Mouse (Mus musculus) hindlimb bud, embryonic 11.5 days (tissue): ENCODE measurements around the gene Olfr714.
A peak's percentile ranks its signal among the peaks of the same experiment; 100 is the strongest.
"Not testable (repeated sequence)": the region's sequence is repeated elsewhere in the genome, so short reads cannot be mapped to it uniquely, and the experiment has no call there.

Source experiments
- DNase-seq: peaks from one replicate; pipeline ENCODE4 v3.0.0-alpha.2; 2012; ENCODE audit warnings: low read depth, low spot score; ENCODE audit errors: extremely low spot score

Gene Olfr714

GRCm38 (mm10) chr7:107070681-107071080, at the start of gene Olfr714:
Gene Olfr714, plus strand, starts transcription at chr7:107070981.
- DNase-seq = no peak

DNA sequence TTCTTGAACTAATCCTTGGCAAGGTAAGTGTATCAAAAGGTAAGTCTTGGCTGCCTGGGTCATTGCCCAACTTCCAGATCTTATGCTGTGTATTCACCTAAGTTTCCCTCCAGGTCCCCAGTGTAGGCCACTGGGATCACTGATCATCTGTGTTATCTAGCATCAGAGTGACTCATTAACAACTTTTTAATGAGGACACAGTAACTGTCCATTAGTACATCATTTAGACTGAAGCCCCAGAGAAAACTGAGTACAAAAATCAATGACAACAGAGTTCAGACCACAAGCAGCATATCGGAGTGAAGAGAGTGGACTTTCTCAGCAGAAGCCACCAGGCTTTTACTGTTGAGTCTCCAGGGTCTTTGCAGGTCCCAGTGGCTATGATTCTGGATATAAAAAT, 39.9 kb upstream of the Olfr714 start, which contains the start of gene Olfr713:
TSS of gene Olfr713 (plus strand) at position 301 of the 400 bp plus-strand sequence.
- no peak for DNase-seq

DNA sequence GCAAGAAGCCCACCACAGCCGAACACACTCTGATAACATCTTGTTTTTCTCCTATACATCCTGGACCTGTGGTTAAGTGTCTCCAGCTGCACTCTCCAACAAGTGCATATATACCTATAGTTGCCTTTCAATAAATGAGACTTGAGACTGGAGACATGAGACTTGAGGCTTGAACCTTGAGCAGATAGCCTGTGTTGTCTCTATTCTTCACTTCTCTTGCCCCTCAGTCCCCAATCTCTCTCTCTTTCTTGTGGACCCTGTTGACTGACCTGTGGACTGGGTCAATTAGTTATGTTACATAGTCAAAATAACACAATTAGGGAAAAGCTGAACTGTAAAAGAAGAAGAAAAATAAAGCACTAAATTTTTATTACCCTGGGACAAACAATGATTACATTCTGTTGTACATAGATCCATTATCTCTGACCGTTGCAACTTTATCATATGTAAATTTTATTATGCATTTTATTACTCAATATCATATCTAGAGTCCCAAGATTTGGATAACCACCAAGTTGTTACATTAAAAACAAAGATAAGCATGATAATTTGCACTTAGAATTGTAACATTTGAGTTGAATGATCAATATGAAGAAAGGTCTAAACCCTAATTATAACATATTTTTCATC, 30.7 kb upstream of the Olfr714 start:
- no peak for DNase-seq

- DNase-seq = no peak
Measured at GRCm38 (mm10) chr7:107043136-107043535, 27.6 kb upstream of the Olfr714 start.

GRCm38 (mm10) chr7:107044407-107044806, 26.4 kb upstream of the Olfr714 start:
- DNase-seq = no peak

DNA sequence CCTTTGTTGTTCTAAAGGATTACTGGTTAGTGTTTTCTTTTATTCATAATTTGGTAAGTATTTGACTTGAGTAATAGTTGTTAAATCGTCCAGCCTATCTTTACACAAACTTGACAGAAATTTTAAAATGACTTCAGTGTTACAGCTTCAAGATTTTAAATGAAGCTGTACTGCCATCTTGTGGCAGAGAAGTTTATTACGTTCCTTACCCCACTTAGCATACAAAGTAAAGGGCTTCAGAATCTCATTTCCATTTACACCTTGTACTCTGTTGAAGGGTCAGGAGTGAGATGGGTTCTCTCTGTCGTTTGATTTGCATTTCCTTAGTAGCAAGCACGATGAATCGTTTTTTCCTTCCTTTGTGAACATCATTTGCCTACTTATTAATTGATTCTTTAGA, 24.9 kb upstream of the Olfr714 start:
- DNase-seq = peak; percentile 64

DNA sequence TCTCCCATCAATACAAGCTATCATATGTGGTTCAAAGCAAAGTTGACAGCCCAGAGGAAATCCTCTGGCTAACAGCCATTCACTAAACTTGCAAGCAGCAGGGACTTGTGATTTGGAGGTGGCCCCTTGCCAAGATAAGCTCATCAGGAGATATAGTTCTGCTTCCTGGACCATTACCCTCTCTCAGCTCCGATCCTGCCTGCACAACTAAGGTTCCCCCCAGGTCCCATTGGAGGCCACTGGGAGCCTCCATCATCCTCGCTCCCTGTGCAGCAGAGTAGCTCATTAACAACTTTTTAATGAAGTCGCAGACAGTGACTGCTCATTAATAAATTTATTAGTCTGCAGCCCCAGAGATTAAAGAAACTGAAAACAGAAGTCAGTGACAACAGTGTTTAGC, 23.2 kb upstream of the Olfr714 start:
- DNase-seq = no peak

GRCm38 (mm10) chr7:107092920-107093319, 22.1 kb downstream of the Olfr714 start, which contains the start of gene Olfr17:
Gene Olfr17, plus strand, starts transcription at chr7:107093220.
- DNase-seq = no peak

GRCm38 (mm10) chr7:107110269-107110668, 39.5 kb downstream of the Olfr714 start, which contains the start of gene Olfr715b:
Gene Olfr715b, minus strand, starts transcription at chr7:107110369.
- DNase-seq = not testable (repeated sequence)
